Mouse (Mus musculus): Measurements from ENCODE around the gene Stk11. TPM values are rescaled to one million over a fixed set of nuclear protein-coding genes. Genes with fewer than 3 reads are reported as not detected.

Gene Stk11
- total and polyA plus RNA-seq, 2 experiments = 71.5 to 110 TPM

GRCm38 (mm10) chr10:80072623-80073489, 42.7 kb upstream of the Stk11 start:
- no peak for DNase-seq (ENCODE audit: extremely low read depth, low read depth, low spot score)
- peak overlapping the region; percentile 1; the same call in 1 of the 2 replicates for H3K9ac ChIP-seq (ENCODE audit: low read depth, low read length)
- H3K4me3 ChIP-seq (ENCODE audit: insufficient read depth, low read depth, low read length) = no peak overlapping the region
- WGBS = 74% methylated on average over 20 of the region's 20 CpGs
- no peaks in the 10 kb centered on the region for H3K36me3 ChIP-seq (ENCODE audit: control insufficient read depth, insufficient read depth, low read length)
- no peaks in the 10 kb centered on the region for H3K27me3 ChIP-seq (ENCODE audit: control insufficient read depth, insufficient read depth, low read length)
- H3K4me1 ChIP-seq (ENCODE audit: control insufficient read depth, insufficient read depth, low read length) = peaks cover 44% of the 10 kb centered on the region
- peak overlapping the region; percentile 84; the same call in 1 of the 2 replicates for H3K27ac ChIP-seq (replicated peaks; ENCODE audit: insufficient read depth, low read depth, low read length)
- peaks cover 3% of the 10 kb centered on the region; the same call in 1 of the 2 replicates for H3K79me2 ChIP-seq (ENCODE audit: control insufficient read depth, insufficient read depth, low read length)
- no peak for TF ChIP-seq CTCF (IDR thresholded peaks at IDR 0.05; ENCODE audit: low read depth, low read length)
- TF ChIP-seq POLR2A (IDR thresholded peaks at IDR 0.05; ENCODE audit: extremely low read depth, insufficient read depth, low read length) = no peak

- DNase-seq (ENCODE audit: extremely low read depth, low read depth, low spot score) = no peak
- Histone ChIP-seq H3K27ac (replicated peaks; ENCODE audit: insufficient read depth, low read depth, low read length) (peak overlapping the region; percentile 65), H3K36me3 (ENCODE audit: control insufficient read depth, insufficient read depth, low read length) (peaks cover 4% of the 10 kb centered on the region; the same call in 1 of the 2 replicates), H3K79me2 (ENCODE audit: control insufficient read depth, insufficient read depth, low read length) (peaks cover 7% of the 10 kb centered on the region; the same call in 1 of the 2 replicates), H3K27me3 (ENCODE audit: control insufficient read depth, insufficient read depth, low read length) (no peaks in the 10 kb centered on the region), H3K9ac (ENCODE audit: low read depth, low read length) (peak overlapping the region; percentile 78), H3K4me1 (ENCODE audit: control insufficient read depth, insufficient read depth, low read length) (peaks cover 37% of the 10 kb centered on the region), H3K4me3 (ENCODE audit: insufficient read depth, low read depth, low read length) (peak overlapping the region; percentile 67)
- WGBS = 64% methylated on average over 28 of the region's 28 CpGs
- TF ChIP-seq CTCF (IDR thresholded peaks at IDR 0.05; ENCODE audit: low read depth, low read length) (peak; percentile 40), POLR2A (IDR thresholded peaks at IDR 0.05; ENCODE audit: extremely low read depth, insufficient read depth, low read length) (no peak)
Measured at GRCm38 (mm10) chr10:80074813-80075601, 40.6 kb upstream of the Stk11 start.

DNA sequence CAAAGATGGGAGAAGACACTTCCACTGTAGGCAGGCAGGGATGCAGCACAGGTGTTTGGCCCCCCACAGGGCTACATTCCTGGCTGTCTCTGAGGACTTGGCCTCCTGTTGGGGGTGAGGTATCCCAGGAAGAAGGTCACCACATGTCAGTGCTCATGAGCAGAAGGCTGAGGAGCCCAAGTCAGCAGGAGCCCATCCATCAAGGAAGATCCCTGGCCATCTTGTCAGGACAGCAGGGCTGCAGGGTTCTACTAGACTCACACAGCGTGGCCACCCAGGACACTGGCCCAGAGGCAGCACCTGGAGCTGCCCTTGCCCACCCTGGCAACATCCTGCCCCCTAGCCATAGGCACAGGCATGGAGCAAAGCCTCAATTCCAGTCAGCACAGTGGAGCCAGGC, 39.7 kb upstream of the Stk11 start:
- WGBS = 93% methylated on average over 1 of the region's 1 CpGs
- Histone ChIP-seq H3K4me3 (ENCODE audit: insufficient read depth, low read depth, low read length) (no peak overlapping the region), H3K79me2 (ENCODE audit: control insufficient read depth, insufficient read depth, low read length) (peaks cover 12% of the 10 kb centered on the region; the same call in 1 of the 2 replicates), H3K36me3 (ENCODE audit: control insufficient read depth, insufficient read depth, low read length) (peaks cover 12% of the 10 kb centered on the region; the same call in 1 of the 2 replicates), H3K9ac (ENCODE audit: low read depth, low read length) (no peak overlapping the region), H3K27me3 (ENCODE audit: control insufficient read depth, insufficient read depth, low read length) (no peaks in the 10 kb centered on the region), H3K27ac (replicated peaks; ENCODE audit: insufficient read depth, low read depth, low read length) (no peak overlapping the region), H3K4me1 (ENCODE audit: control insufficient read depth, insufficient read depth, low read length) (peaks cover 30% of the 10 kb centered on the region)
- TF ChIP-seq CTCF (IDR thresholded peaks at IDR 0.05; ENCODE audit: low read depth, low read length) (no peak), POLR2A (IDR thresholded peaks at IDR 0.05; ENCODE audit: extremely low read depth, insufficient read depth, low read length) (no peak)
- no peak for DNase-seq (ENCODE audit: extremely low read depth, low read depth, low spot score)

DNA sequence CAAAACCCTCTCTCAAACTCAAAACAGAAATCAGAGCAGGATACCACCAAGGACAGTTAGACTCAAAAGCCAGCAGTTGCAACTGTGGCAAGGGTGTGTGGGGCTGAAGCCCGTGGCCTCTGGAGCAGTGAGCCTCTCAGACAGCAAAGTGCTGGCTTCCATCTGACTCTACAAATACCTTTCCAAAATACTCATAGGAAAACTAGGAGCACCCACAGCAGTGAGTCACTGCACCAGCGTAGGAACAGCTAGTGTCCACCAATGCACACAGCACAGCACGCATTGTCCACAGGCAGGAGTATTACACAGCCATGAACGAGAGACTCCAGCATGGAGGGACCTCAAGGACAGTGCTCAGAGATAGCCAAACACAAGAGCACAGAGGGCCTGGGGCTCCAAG, 39.2 kb upstream of the Stk11 start:
- no peak overlapping the region for H3K27ac ChIP-seq (replicated peaks; ENCODE audit: insufficient read depth, low read depth, low read length)
- 95% methylated on average over 4 of the region's 4 CpGs for WGBS
- TF ChIP-seq POLR2A (IDR thresholded peaks at IDR 0.05; ENCODE audit: extremely low read depth, insufficient read depth, low read length) (no peak), CTCF (IDR thresholded peaks at IDR 0.05; ENCODE audit: low read depth, low read length) (no peak)

GRCm38 (mm10) chr10:80077312-80077711, 38.3 kb upstream of the Stk11 start:
- Histone ChIP-seq H3K27ac (replicated peaks; ENCODE audit: insufficient read depth, low read depth, low read length) (no peak overlapping the region), H3K4me3 (ENCODE audit: insufficient read depth, low read depth, low read length) (no peak overlapping the region), H3K79me2 (ENCODE audit: control insufficient read depth, insufficient read depth, low read length) (peaks cover 12% of the 10 kb centered on the region; the same call in 1 of the 2 replicates), H3K9ac (ENCODE audit: low read depth, low read length) (no peak overlapping the region), H3K4me1 (ENCODE audit: control insufficient read depth, insufficient read depth, low read length) (peaks cover 19% of the 10 kb centered on the region), H3K36me3 (ENCODE audit: control insufficient read depth, insufficient read depth, low read length) (peaks cover 13% of the 10 kb centered on the region; the same call in 1 of the 2 replicates), H3K27me3 (ENCODE audit: control insufficient read depth, insufficient read depth, low read length) (no peaks in the 10 kb centered on the region)
- TF ChIP-seq POLR2A (IDR thresholded peaks at IDR 0.05; ENCODE audit: extremely low read depth, insufficient read depth, low read length) (no peak), CTCF (IDR thresholded peaks at IDR 0.05; ENCODE audit: low read depth, low read length) (no peak)
- no peak for DNase-seq (ENCODE audit: extremely low read depth, low read depth, low spot score)
- WGBS = 67% methylated on average over 5 of the region's 5 CpGs

More for the DNA sequence above, 39.2 kb upstream of the Stk11 start:
- Histone ChIP-seq H3K79me2 (ENCODE audit: control insufficient read depth, insufficient read depth, low read length) (peaks cover 12% of the 10 kb centered on the region; the same call in 1 of the 2 replicates), H3K27me3 (ENCODE audit: control insufficient read depth, insufficient read depth, low read length) (no peaks in the 10 kb centered on the region), H3K4me1 (ENCODE audit: control insufficient read depth, insufficient read depth, low read length) (peaks cover 29% of the 10 kb centered on the region), H3K4me3 (ENCODE audit: insufficient read depth, low read depth, low read length) (no peak overlapping the region), H3K36me3 (ENCODE audit: control insufficient read depth, insufficient read depth, low read length) (peaks cover 13% of the 10 kb centered on the region; the same call in 1 of the 2 replicates), H3K9ac (ENCODE audit: low read depth, low read length) (no peak overlapping the region)
- no peak for DNase-seq (ENCODE audit: extremely low read depth, low read depth, low spot score)

All from liver, adult 2 months (tissue).